Mouse (Mus musculus) intestine, postnatal 0 days (tissue): ENCODE data around the gene Gm26920. TPM values are rescaled to one million over a fixed set of nuclear protein-coding genes. Genes with fewer than 3 reads are reported as not detected.
"Not testable (repeated sequence)": the region's sequence is repeated elsewhere in the genome, so short reads cannot be mapped to it uniquely, and the experiment has no call there.

ENCODE experiments used
- ATAC-seq: fragments of 200-750 bp; cut with Nextera tagmentation; 2 replicates; pipeline ENCODE4 v1.8.0; 2017; ENCODE audit warnings: mild to moderate bottlenecking, moderate TSS enrichment, moderate library complexity
- H3K27ac ChIP-seq: fragments of 300-500 bp; sonication (generic); 2 replicates; pipeline ENCODE4 v1.5.1; 2014; ENCODE audit warnings: mild to moderate bottlenecking, low read depth, low read length, moderate library complexity
- H3K27me3 ChIP-seq: fragments of 300-500 bp; sonication (generic); replicated peaks from 2 replicates; pipeline ENCODE4 v1.6.1; 2014; ENCODE audit warnings: low read length, mixed read lengths; ENCODE audit not compliant: control insufficient read depth, insufficient read depth
- H3K36me3 ChIP-seq: fragments of 300-500 bp; sonication (generic); 2 replicates; pipeline ENCODE4 v1.6.1; 2014; ENCODE audit warnings: mild to moderate bottlenecking, moderate library complexity; ENCODE audit not compliant: control insufficient read depth, insufficient read depth
- H3K4me1 ChIP-seq: fragments of 300-500 bp; sonication (generic); replicated peaks from 2 replicates; pipeline ENCODE4 v1.6.1; 2014; ENCODE audit warnings: antibody characterized with exemption, low read length, mixed read lengths; ENCODE audit not compliant: control insufficient read depth, insufficient read depth
- H3K4me2 ChIP-seq: fragments of 300-500 bp; sonication (generic); replicated peaks from 2 replicates; pipeline ENCODE4 v1.6.1; 2014; ENCODE audit warnings: low read depth, mild to moderate bottlenecking, moderate library complexity
- H3K4me3 ChIP-seq: fragments of 300-500 bp; sonication (generic); 2 replicates; pipeline ENCODE4 v1.5.1; 2014; ENCODE audit warnings: low read depth, low read length
- H3K9ac ChIP-seq: fragments of 300-500 bp; sonication (generic); 2 replicates; pipeline ENCODE4 v1.6.1; 2014; ENCODE audit warnings: mild to moderate bottlenecking, low read depth, low read length
- H3K9me3 ChIP-seq: fragments of 300-500 bp; sonication (generic); 2 replicates; pipeline ENCODE4 v1.6.1; 2016; ENCODE audit warnings: mixed run types; ENCODE audit not compliant: control insufficient read depth
- CTCF ChIP-seq: sonication (generic); IDR thresholded peaks from 2 replicates; pipeline ENCODE4 v1.5.1; 2016; ENCODE audit warnings: low read depth, mild to moderate bottlenecking, control low read depth, antibody characterized with exemption, moderate library complexity
- WGBS: fragments of 180-500 bp; shearing (Covaris S2); extraction: QIAGEN DNeasy Blood & Tissue Kit; methylation state at CpG from one replicate; pipeline ENCODE4 v1.1.7; 2014; 5-methylcytosine and 5-hydroxymethylcytosine counted together
- polyA plus RNA-seq: library from polyadenylated mRNA; unstranded; fragments of >200 nt; fragmentation: Nextera tagmentation; extraction: Ambion mirVana; gene quantifications from 2 replicates; pipeline ENCODE4 v1.2.1, GENCODE M21; 2015

Gm26920 gene
- polyA plus RNA-seq, result not detected in 2 replicates

- under 1% methylated on average over 40 of the region's 40 CpGs for WGBS
These were observed at the start of gene Gm26920, which contains the start of gene Zfp566 for GRCm38 (mm10) chr7:30090092-30090969. Gm26920 (minus strand) TSS chr7:30090410. Zfp566 (minus strand) TSS chr7:30090527.

DNA sequence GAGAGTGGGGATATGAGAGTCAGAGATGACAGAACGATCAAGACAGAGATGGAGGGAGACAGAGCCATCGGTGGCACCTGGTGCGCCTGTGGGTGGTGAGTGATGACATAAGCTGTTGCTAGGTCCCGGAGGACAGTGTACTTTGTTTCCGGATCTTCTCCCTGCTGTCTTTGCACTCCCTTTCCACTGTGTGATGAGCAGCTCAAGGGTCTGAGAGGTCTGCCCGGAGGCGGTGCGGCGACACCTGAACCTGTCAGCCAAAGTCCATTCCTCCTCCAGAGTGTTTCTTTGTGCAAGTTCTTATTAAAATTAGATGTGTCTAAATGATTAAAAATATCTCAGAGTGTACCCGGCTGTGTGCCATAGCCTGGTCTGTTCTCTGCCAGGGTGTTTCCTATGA lies 46.6 kb upstream of the Gm26920 start:
- no peak overlapping the region for H3K27ac ChIP-seq
- H3K27me3 ChIP-seq, result no peaks in the 10 kb centered on the region
- H3K9me3 ChIP-seq, result no peaks in the 10 kb centered on the region
- H3K4me3 ChIP-seq, result no peak overlapping the region
- no peaks in the 10 kb centered on the region for H3K4me1 ChIP-seq
- H3K4me2 ChIP-seq, result no peak overlapping the region
- 84% methylated on average over 10 of the region's 10 CpGs for WGBS
- no peak for TF ChIP-seq CTCF
- H3K36me3 ChIP-seq, result peaks cover 12% of the 10 kb centered on the region
- ATAC-seq, result no peak
- no peak overlapping the region for H3K9ac ChIP-seq

More at GRCm38 (mm10) chr7:30090092-30090969, at the start of gene Gm26920, which contains the start of gene Zfp566:
- 0 out of 2 replicates have a peak, but pooled peaks cover 4% of the 10 kb centered on the region for H3K4me1 ChIP-seq
- H3K27ac ChIP-seq, result peak within 1 kb of the TSS; percentile 35
- peak within 1 kb of the TSS; percentile 73 for H3K9ac ChIP-seq
- no peaks in the 10 kb centered on the region for H3K27me3 ChIP-seq
- peak within 1 kb of the TSS; percentile 59 for H3K4me3 ChIP-seq
- ATAC-seq, result peak; percentile 91
- TF ChIP-seq CTCF, result no peak
- peaks cover 9% of the 10 kb centered on the region; the same call in 1 of the 2 replicates for H3K36me3 ChIP-seq
- H3K4me2 ChIP-seq, result peak within 1 kb of the TSS; percentile 80
- H3K9me3 ChIP-seq, result no peaks in the 10 kb centered on the region

DNA sequence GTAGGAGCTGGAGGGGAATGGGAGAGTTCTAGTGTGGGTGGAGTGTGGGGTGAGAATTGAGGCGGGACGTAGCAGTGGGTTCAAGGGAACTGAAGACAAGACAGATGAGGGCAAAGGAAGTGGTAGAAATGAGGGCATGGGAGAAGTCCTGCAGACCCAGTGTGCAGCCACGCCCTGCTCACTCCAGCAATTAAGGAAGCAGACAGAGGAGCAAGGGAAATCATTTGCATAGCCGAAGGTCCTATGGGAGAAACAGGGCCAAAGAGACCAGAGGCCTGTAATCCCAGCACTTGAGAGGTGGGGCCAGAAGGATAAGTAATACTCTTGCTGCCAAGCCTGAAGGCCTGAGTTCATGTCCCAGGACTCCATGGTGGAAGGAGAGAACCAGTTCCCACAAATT lies 42.2 kb upstream of the Gm26920 start:
- no peak overlapping the region for H3K4me2 ChIP-seq
- no peak for ATAC-seq
- H3K4me3 ChIP-seq, result no peak overlapping the region
- no peak for TF ChIP-seq CTCF
- H3K9me3 ChIP-seq, result no peaks in the 10 kb centered on the region
- peaks cover 17% of the 10 kb centered on the region for H3K36me3 ChIP-seq
- no peak overlapping the region for H3K27ac ChIP-seq
- no peaks in the 10 kb centered on the region for H3K4me1 ChIP-seq
- 85% methylated on average over 4 of the region's 4 CpGs for WGBS
- H3K9ac ChIP-seq, result no peak overlapping the region
- no peaks in the 10 kb centered on the region for H3K27me3 ChIP-seq

DNA sequence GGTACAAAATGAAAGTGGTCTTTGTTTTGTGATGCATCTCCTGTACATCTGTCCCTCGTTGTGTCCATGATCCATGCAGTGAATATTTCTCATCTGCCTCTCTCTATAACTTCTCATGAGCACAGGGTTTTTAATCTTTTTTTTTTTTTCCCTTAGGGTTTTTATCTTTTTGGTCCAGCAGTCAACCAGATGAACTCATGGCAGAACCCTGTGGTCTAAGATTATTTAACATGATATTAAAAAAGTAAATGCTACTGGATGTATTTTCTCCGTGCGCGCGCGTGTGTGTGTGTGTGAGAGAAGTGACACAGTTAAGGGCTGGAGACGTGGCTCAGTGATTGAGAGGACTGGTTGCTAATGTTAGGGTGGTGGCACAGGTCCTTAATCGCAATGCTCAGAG lies 39.7 kb upstream of the Gm26920 start:
- Histone ChIP-seq H3K36me3 (peaks cover 19% of the 10 kb centered on the region), H3K9me3 (no peaks in the 10 kb centered on the region), H3K9ac (no peak overlapping the region), H3K27ac (no peak overlapping the region), H3K4me2 (no peak overlapping the region), H3K4me1 (no peaks in the 10 kb centered on the region), H3K27me3 (no peaks in the 10 kb centered on the region), H3K4me3 (no peak overlapping the region)
- no peak for ATAC-seq
- 95% methylated on average over 8 of the region's 8 CpGs for WGBS
- TF ChIP-seq CTCF, result no peak

DNA sequence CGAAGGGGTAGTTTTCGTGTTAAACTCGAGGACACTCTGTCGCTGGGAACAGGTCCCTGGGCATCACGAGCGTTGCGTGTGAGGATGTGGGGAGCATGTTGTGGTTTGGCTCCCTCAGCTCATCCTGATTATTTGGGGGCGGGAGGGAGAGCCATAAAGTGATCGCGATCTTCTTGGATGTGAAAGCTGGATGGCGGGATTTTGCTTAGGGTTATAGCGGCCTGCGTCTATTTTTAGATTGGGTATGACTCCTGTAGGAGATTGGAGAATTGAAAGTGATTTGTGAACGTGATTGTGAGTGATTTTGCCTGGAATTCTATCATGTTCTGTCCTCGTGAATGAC lies 31.9 kb upstream of the Gm26920 start:
- peak overlapping the region; percentile 96 for H3K4me2 ChIP-seq
- H3K4me1 ChIP-seq, result no peaks in the 10 kb centered on the region
- H3K27me3 ChIP-seq, result no peaks in the 10 kb centered on the region
- peaks cover under 1% of the 10 kb centered on the region; the same call in 1 of the 2 replicates for H3K36me3 ChIP-seq
- H3K4me3 ChIP-seq, result peak overlapping the region; percentile 56
- peak; percentile 31; the same call in 1 of the 2 replicates for ATAC-seq
- H3K9ac ChIP-seq, result peak overlapping the region; percentile 35
- TF ChIP-seq CTCF, result no peak
- H3K9me3 ChIP-seq, result no peaks in the 10 kb centered on the region
- H3K27ac ChIP-seq, result no peak overlapping the region
- 4% methylated on average over 15 of the region's 15 CpGs for WGBS

- Histone ChIP-seq H3K4me2 (peak within 1 kb of the TSS; percentile 96), H3K27ac (peak within 1 kb of the TSS; percentile 54; the same call in 1 of the 2 replicates), H3K9ac (peak within 1 kb of the TSS; percentile 35), H3K9me3 (no peaks in the 10 kb centered on the region), H3K27me3 (no peaks in the 10 kb centered on the region), H3K4me3 (peak within 1 kb of the TSS; percentile 56), H3K36me3 (no peaks in the 10 kb centered on the region), H3K4me1 (no peaks in the 10 kb centered on the region)
- TF ChIP-seq CTCF, result no peak; the same call in 1 of the 2 replicates
- WGBS, result under 1% methylated on average over 61 of the region's 61 CpGs
- ATAC-seq, result peak; percentile 64
These were observed 31.3 kb upstream of the Gm26920 start, which contains the start of gene Zfp382 for GRCm38 (mm10) chr7:30121308-30122187. Zfp382 (plus strand) TSS chr7:30121942.

DNA sequence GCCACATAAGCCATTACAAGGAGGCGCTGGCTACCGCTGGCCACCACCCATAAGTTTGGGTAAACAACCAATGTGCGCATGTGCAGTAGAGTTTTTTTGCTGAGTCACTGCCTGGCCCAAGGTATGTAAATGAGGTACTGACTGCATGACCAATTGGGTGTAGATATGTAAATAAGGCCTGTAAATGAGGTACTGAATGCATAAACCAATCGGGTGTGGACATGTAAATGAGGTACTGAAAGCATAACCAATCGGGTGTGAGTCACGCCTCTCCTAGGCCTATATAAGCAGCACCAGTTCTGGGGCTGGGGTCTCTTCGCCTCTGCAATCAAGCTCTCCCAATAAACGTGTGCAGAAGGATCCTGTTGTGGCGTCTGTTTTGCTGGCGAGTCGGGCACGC lies 27.7 kb upstream of the Gm26920 start:
- H3K36me3 ChIP-seq, H3K9me3 ChIP-seq, H3K9ac ChIP-seq, H3K4me2 ChIP-seq, H3K27ac ChIP-seq, H3K4me1 ChIP-seq, H3K27me3 ChIP-seq, H3K4me3 ChIP-seq, ATAC-seq: not testable (repeated sequence)
- WGBS, result 94% methylated on average over 12 of the region's 12 CpGs
